Mouse (Mus musculus) embryo, embryonic 9.5 days (tissue): ENCODE results near the gene Gm13278.
A peak's percentile ranks its signal among the peaks of the same experiment; 100 is the strongest.
"Not testable (repeated sequence)": the region's sequence is repeated elsewhere in the genome, so short reads cannot be mapped to it uniquely, and the experiment has no call there.

Experiments
- DNase-seq: peaks from one replicate; pipeline ENCODE4 v3.0.0-alpha.2; 2017; ENCODE audit errors: extremely low spot score

Gene Gm13278

DNA sequence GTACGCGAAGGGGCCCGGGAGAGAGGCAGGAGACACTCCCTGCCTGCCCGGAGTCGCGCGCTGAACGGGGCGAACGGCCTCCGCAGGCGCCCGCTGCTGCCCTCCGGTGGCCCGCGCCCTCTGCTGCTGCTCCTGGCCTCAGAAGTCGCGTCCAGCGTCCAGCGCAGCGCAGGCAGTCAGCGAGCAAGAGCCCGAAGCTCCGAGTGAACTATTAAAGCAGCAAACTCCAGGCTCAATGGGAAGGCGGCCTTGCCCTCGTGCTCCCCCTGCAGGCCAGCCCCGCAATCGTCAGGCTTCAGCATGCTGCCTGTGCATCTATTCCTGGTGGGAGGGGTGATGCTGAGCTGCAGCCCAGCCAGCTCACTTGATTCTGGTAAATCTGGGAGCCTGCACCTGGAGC, at the start of gene Gm13278:
Gene Gm13278, plus strand, starts transcription at position 301 of the 400 bp plus-strand sequence.
- not testable (repeated sequence) for DNase-seq

DNA sequence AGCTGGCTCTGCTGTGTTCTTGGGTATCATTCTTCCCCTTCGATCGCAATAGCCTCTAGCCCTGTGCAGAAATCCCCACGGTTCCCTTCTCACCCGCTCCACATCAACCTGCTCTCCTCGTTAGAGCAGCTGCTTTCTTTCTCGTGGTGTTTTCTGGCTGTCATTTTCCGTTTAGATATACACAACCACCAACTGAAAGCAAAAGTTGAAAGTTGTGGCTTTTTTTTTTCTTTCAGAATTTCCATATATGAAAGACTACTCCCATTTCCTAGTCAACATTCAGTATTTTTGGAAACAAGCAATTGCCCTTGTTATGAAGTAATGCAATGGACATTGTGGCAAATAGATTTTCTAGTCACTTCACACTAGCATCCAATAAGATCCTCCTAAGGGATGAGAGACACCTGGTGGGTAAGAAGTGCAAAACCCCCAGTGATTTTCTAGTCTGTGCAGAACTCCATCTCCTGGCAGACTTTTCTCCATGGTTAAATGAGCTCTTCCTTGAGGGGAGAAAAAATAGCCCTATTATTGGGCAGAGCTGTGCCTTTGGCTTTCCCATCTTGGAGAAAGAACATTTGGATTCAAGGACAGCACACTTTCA, 48.5 kb upstream of the Gm13278 start:
- DNase-seq, result no peak

DNA sequence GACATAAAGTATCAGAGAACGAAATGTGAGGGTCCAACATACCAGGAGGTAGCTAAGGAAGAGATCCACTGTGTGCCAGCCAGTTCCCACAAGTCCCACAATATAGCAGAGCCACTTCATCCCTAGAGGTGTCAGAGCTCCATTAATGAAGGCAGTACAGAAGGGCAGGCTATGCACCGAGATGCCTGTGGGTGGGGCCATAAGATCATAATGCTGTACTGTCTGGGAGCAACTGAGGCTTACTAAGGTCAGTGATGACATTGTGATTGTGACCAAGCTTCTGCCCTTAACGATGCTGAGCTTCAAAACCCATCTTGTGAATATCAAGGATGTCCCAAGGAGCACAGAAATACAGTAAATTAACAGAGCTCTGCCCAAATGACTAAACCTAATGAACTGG, 47.1 kb upstream of the Gm13278 start:
- no peak for DNase-seq

DNA sequence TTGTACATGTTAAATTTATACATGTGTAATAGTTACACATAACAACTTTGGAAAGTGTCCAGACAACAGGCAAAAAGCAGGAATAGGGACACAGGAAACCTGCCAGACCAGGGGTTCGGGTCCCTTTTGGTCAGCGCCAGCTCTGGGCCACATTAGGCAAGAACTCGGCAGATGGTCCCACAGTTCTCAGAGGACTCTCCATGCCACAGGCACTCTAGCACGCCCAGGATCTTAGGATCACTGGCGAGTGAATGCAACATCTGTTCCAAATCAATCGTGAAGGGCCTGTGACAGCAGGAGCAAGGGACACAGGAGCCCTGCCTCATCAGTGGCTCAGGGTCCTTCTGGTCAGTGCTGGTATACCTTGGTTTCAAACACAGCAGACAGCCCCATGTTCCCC, 41.4 kb upstream of the Gm13278 start:
- no peak for DNase-seq

DNA sequence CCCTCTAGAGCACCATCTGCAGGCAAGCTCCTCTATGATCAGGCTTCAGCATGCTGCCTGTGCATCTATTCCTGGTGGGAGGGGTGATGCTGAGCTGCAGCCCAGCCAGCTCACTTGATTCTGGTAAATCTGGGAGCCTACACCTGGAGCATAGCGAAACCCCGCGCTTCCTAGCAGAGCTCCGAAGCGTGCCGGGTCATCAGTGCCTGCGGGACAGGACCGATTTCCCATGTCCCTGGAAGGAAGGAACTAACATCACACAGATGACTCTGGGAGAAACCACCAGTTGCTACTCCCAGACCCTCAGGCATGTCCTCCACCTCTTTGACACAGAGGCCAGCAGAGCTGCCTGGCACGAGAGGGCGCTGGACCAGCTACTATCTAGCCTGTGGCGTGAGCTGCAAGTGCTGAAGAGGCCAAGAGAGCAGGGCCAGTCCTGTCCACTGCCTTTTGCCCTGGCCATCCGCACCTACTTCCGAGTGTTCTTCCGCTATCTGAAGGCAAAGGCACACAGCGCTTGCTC, 36.5 kb upstream of the Gm13278 start, which contains the start of gene Gm13271:
Gene Gm13271, plus strand, starts transcription at position 51 of the 523 bp plus-strand sequence.
- not testable (repeated sequence) for DNase-seq

DNA sequence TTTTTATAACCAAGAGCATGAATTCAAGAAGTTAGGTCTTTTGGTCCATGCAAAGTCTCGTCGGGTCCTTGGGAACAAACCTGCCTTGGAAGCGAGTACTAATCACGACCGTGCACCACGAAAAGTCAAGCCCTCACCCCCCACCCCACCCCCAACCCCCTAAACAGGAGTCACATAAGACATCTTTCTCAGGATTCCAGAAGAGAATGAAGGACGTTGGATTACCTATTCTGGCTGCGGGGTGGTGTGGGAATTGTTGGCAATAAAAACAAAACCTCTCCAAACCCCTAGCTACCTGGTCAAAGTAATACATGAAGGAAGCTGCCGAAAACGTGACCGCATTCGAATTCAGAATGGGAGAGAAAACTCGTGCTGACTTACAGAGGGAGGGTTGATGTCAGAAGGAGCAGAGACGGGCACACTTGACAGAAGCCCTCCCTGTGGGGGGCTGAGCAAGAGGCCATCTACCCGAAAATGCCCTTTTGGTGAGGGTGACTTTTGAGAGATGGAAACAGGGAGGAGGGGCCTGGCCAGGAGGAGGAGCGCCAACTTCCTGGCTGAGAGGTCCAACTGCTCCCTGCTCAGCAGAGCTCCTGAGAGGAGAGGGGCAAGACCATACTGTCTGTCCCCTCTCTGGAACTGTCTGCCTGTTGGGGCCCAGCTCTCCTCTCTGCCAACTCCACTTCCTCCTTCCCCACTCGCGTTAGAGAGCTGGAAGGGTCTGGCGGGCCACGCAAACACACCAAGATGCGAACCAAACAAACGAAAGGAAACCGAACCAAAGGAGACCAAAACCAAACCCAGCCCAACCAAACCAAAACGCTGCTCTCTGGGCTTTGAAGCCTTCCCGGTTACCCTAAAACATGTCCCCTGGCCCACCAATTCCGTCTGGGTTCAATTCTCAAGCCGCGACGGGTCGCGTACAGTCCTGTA, 34.5 kb upstream of the Gm13278 start:
- peak; percentile 52 for DNase-seq

DNA sequence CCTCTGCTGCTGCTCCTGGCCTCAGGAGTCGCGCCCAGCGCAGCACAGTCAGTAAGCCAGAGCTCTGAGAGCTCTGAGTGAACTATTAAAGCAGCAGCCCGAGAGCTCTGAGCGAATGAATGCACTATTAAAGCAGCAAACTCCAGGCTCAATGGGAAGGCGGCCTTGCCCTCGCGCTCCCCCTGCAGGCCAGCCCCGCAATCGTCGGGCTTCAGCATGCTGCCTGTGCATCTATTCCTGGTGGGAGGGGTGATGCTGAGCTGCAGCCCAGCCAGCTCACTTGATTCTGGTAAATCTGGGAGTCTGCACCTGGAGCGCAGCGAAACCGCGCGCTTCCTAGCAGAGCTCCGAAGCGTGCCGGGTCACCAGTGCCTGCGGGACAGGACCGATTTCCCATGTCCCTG, 33.7 kb upstream of the Gm13278 start:
- peak; percentile 80 for DNase-seq

DNA sequence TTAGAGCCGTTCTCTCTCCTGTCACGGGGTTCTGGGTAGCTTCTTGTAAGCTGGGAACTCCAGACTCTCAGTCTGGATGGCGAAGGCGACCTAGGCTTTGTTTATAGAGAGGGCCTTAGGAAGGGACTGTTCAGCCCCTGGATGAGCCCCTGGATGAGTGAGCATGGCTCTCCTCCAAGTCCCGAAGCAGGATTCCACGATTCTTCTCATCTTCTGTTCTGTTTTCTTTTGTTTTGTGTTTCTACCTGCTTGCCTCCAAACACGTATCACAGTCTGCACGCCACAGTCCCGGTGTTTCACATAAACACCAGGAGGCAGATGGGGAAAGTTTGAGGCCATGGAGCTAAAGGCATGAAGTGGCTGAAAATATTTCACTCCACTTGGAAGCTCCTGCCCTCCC, 32.6 kb upstream of the Gm13278 start:
- DNase-seq, result not testable (repeated sequence)

DNA sequence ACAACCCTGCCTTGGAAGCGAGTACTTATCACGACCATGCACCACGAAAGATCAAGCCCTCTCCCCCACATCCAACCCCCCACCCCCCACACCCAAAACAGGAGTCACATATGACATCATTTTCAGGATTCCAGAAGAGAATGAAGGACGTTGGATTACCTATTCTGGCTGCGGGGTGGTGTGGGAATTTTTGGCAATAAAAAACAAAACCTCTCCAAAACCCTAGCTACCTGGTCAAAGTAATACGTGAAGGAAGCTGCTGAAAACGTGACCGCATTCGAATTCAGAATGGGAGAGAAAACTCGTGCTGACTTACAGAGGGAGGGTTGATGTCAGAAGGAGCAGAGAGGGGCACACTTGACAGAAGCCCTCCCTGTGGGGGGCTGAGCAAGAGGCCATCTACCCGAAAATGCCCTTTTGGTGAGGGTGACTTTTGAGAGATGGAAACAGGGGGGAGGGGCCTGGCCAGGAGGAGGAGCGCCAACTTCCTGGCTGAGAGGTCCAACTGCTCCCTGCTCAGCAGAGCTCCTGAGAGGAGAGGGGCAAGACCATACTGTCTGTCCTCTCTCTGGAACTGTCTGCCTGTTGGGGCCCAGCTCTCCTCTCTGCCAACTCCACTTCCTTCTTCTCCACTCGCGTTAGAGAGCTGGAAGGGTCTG, 31.6 kb upstream of the Gm13278 start, which contains the start of gene Gm13283:
Gene Gm13283, plus strand, starts transcription at position 510 of the 659 bp plus-strand sequence.
- DNase-seq, result not testable (repeated sequence)

DNA sequence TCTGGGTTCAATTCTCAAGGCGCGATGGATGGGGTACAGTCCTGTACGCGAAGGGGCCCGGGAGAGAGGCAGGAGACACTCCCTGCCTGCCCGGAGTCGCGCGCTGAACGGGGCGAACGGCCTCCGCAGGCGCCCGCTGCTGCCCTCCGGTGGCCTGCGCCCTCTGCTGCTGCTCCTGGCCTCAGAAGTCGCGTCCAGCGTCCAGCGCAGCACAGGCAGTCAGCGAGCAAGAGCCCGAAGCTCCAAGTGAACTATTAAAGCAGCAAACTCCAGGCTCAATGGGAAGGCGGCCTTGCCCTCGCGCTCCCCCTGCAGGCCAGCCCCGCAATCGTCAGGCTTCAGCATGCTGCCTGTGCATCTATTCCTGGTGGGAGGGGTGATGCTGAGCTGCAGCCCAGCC, 30.9 kb upstream of the Gm13278 start:
- peak; percentile 56 for DNase-seq

DNA sequence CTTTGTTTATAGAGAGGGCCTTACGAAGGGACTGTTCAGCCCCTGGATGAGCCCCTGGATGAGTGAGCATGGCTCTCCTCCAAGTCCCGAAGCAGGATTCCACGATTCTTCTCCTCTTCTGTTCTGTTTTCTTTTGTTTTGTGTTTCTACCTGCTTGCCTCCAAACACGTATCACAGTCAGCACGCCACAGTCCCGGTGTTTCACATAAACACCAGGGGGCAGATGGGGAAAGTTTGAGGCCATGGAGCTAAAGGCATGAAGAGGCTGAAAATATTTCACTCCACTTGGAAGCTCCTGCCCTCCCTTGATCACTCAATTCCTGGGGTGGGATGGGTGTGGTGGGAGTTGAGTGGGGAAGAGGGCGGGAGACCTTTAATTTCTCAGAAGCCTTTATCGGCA, 29.6 kb upstream of the Gm13278 start:
- DNase-seq, result not testable (repeated sequence)

DNA sequence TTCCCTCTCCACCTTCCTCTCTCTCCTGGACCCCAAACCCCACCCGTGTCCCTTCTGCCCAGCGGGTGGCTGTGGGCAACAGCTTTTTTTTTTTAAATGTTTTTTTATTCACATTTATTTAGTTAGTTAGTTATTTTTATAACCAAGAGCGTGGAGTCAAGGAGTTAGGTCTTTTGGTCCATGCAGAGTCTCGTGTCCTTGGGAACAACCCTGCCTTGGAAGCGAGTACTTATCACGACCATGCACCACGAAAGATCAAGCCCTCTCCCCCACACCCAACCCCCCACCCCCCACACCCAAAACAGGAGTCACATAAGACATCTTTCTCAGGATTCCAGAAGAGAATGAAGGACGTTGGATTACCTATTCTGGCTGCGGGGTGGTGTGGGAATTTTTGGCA, 29.0 kb upstream of the Gm13278 start:
- DNase-seq, result not testable (repeated sequence)

DNA sequence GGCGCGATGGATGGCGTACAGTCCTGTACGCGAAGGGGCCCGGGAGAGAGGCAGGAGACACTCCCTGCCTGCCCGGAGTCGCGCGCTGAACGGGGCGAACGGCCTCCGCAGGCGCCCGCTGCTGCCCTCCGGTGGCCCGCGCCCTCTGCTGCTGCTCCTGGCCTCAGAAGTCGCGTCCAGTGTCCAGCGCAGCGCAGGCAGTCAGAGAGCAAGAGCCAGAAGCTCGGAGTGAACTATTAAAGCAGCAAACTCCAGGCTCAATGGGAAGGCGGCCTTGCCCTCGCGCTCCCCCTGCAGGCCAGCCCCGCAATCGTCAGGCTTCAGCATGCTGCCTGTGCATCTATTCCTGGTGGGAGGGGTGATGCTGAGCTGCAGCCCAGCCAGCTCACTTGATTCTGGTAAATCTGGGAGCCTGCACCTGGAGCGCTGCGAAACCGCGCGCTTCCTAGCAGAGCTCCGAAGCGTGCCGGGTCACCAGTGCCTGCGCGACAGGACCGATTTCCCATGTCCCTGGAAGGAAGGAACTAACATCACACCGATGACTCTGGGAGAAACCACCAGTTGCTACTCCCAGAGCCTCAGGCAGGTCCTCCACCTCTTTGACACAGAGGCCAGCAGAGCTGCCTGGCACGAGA, 27.8 kb upstream of the Gm13278 start:
- DNase-seq, result peak; percentile 68

DNA sequence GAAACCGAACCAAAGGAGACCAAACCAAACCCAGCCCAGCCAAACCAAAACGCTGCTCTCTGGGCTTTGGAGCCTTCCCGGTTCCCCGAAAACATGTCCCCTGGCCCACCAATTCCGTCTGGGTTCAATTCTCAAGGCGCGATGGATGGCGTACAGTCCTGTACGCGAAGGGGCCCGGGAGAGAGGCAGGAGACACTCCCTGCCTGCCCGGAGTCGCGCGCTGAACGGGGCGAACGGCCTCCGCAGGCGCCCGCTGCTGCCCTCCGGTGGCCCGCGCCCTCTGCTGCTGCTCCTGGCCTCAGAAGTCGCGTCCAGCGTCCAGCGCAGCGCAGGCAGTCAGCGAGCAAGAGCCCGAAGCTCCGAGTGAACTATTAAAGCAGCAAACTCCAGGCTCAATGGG, 17.8 kb upstream of the Gm13278 start, which contains the start of gene Gm13290:
Gene Gm13290, plus strand, starts transcription at position 301 of the 400 bp plus-strand sequence.
- DNase-seq, result not testable (repeated sequence)

DNA sequence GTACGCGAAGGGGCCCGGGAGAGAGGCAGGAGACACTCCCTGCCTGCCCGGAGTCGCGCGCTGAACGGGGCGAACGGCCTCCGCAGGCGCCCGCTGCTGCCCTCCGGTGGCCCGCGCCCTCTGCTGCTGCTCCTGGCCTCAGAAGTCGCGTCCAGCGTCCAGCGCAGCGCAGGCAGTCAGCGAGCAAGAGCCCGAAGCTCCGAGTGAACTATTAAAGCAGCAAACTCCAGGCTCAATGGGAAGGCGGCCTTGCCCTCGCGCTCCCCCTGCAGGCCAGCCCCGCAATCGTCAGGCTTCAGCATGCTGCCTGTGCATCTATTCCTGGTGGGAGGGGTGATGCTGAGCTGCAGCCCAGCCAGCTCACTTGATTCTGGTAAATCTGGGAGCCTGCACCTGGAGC, 14.7 kb upstream of the Gm13278 start, which contains the start of gene Gm13289:
Gene Gm13289, plus strand, starts transcription at position 301 of the 400 bp plus-strand sequence.
- DNase-seq, result not testable (repeated sequence)

DNA sequence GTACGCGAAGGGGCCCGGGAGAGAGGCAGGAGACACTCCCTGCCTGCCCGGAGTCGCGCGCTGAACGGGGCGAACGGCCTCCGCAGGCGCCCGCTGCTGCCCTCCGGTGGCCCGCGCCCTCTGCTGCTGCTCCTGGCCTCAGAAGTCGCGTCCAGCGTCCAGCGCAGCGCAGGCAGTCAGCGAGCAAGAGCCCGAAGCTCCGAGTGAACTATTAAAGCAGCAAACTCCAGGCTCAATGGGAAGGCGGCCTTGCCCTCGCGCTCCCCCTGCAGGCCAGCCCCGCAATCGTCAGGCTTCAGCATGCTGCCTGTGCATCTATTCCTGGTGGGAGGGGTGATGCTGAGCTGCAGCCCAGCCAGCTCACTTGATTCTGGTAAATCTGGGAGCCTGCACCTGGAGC, 11.8 kb upstream of the Gm13278 start, which contains the start of gene Gm13272:
Gene Gm13272, plus strand, starts transcription at position 301 of the 400 bp plus-strand sequence.
- not testable (repeated sequence) for DNase-seq

DNA sequence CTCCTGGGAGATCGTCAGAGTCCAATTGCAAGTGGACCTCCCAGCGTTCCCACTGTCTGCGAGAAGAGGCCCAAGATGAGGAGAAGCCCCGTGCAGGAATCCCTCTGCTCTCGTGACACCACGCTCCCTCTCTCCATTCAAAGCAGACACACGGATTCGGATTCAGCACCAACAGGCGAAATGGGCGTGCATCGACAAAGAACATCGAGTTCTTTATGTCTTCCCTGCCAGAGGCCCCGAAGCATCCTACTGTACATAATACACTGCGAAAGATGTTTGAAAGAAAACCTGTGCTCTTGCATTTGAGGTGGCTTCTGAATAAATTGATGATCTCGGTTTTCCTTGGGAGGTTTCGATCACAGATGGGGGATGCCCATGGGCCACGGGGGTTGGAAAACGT, 11.0 kb upstream of the Gm13278 start:
- DNase-seq, result not testable (repeated sequence)

DNA sequence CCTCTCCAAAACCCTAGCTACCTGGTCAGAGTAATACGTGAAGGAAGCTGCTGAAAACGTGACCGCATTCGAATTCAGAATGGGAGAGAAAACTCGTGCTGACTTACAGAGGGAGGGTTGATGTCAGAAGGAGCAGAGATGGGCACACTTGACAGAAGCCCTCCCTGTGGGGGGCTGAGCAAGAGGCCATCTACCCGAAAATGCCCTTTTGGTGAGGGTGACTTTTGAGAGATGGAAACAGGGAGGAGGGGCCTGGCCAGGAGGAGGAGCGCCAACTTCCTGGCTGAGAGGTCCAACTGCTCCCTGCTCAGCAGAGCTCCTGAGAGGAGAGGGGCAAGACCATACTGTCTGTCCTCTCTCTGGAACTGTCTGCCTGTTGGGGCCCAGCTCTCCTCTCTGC, 9.5 kb upstream of the Gm13278 start, which contains the start of gene Ifnz:
Gene Ifnz, plus strand, starts transcription at position 301 of the 400 bp plus-strand sequence.
- DNase-seq, result not testable (repeated sequence)

DNA sequence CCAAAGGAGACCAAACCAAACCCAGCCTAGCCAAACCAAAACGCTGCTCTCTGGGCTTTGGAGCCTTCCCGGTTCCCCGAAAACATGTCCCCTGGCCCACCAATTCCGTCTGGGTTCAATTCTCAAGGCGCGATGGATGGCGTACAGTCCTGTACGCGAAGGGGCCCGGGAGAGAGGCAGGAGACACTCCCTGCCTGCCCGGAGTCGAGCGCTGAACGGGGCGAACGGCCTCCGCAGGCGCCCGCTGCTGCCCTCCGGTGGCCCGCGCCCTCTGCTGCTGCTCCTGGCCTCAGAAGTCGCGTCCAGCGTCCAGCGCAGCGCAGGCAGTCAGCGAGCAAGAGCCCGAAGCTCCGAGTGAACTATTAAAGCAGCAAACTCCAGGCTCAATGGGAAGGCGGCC, 9.0 kb upstream of the Gm13278 start:
- not testable (repeated sequence) for DNase-seq

DNA sequence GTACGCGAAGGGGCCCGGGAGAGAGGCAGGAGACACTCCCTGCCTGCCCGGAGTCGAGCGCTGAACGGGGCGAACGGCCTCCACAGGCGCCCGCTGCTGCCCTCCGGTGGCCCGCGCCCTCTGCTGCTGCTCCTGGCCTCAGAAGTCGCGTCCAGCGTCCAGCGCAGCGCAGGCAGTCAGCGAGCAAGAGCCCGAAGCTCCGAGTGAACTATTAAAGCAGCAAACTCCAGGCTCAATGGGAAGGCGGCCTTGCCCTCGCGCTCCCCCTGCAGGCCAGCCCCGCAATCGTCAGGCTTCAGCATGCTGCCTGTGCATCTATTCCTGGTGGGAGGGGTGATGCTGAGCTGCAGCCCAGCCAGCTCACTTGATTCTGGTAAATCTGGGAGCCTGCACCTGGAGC, 5.9 kb upstream of the Gm13278 start, which contains the start of gene Gm13276:
Gene Gm13276, plus strand, starts transcription at position 301 of the 400 bp plus-strand sequence.
- not testable (repeated sequence) for DNase-seq

DNA sequence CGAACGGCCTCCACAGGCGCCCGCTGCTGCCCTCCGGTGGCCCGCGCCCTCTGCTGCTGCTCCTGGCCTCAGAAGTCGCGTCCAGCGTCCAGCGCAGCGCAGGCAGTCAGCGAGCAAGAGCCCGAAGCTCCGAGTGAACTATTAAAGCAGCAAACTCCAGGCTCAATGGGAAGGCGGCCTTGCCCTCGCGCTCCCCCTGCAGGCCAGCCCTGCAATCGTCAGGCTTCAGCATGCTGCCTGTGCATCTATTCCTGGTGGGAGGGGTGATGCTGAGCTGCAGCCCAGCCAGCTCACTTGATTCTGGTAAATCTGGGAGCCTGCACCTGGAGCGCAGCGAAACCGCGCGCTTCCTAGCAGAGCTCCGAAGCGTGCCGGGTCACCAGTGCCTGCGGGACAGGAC, 2.9 kb upstream of the Gm13278 start, which contains the start of gene Gm13277:
Gene Gm13277, plus strand, starts transcription at position 231 of the 400 bp plus-strand sequence.
- not testable (repeated sequence) for DNase-seq
